Mouse (Mus musculus): ENCODE data around the gene Mpdu1. TPM values are rescaled to one million over a fixed set of nuclear protein-coding genes. Genes with fewer than 3 reads are reported as not detected.

The Mpdu1 gene
- polyA plus RNA-seq, 1 experiment, result 143 TPM

DNA sequence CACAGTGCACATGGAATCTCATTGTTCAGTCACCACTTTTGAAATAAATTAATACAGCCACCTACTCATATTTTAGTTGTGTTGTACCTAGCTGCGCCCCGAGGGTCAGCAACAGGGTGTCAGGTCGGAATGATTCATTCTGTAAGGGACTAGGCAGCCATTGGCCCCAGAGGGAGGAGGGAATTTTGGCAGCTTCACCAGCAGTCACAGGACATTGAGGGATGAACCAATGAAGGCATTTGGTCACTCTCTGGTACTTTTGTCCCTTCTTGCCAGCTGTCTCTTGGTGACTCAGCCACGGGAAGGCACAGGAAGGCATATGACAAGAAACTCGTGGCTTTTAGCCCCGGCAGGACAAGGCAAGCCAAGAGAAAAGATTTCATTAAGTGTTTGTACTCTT, 1.4 kb upstream of the Mpdu1 start:
- H3K27me3 ChIP-seq (replicated peaks; ENCODE audit: control insufficient read depth, insufficient read depth, low read length), result no peaks in the 10 kb centered on the region
- H3K36me3 ChIP-seq (ENCODE audit: control insufficient read depth, insufficient read depth, low read length), result peaks cover 4% of the 10 kb centered on the region; the same call in 1 of the 2 replicates
- peaks cover 6% of the 10 kb centered on the region; the same call in 1 of the 2 replicates for H3K4me1 ChIP-seq (ENCODE audit: control insufficient read depth, insufficient read depth, low read length)
- WGBS, result 67% methylated on average over 6 of the region's 6 CpGs
- H3K27ac ChIP-seq (ENCODE audit: insufficient read depth, low read depth, low read length), result no peak overlapping the region; the same call in 1 of the 2 replicates
- H3K4me3 ChIP-seq (ENCODE audit: insufficient read depth, low read depth, low read length), result no peak overlapping the region
- TF ChIP-seq POLR2A (IDR thresholded peaks at IDR 0.05; ENCODE audit: low read depth, low read length) (no peak), CTCF (conservative IDR thresholded peaks at IDR 0.05; ENCODE audit: insufficient read depth, insufficient read length, low read depth, low read length) (no peak)
- peak; percentile 54 for DNase-seq

DNA sequence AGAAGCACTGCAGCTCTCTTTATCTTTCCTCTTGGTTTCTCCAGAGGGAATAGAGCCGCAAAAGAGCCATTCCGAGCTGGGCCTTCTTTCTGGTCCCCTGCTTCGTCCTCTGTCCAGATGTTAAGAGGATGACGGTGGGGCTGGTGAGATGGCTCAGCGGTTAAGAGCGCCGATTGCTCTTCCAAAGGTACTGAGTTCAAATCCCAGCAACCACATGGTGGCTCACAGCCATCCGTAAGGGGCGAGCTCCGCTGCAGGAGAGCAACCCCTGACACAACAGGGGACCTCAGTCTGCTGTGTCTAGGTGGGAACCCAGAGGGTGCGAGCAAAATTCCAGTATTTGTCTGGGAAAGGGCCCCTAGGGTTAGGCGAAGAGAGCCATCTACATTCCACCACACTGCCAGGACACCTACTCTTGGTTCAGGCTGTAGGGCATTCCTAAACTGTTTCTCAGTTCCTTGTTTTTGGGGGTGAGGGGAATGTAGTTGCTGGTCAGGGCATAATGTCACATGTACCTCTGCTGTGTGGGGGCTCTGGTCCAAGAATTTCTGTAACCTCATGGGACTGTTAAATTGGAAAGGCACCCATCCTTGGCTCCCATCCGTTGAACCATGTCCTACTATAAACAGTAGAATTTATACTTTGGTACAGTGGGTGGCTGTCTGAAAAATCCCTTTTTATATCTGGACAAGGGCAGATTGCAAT, 677 bp upstream of the Mpdu1 start:
- 70% methylated on average over 13 of the region's 13 CpGs for WGBS
- TF ChIP-seq POLR2A (IDR thresholded peaks at IDR 0.05; ENCODE audit: low read depth, low read length), result no peak
- Histone ChIP-seq H3K36me3 (ENCODE audit: control insufficient read depth, insufficient read depth, low read length) (peaks cover 4% of the 10 kb centered on the region; the same call in 1 of the 2 replicates), H3K27me3 (replicated peaks; ENCODE audit: control insufficient read depth, insufficient read depth, low read length) (no peaks in the 10 kb centered on the region), H3K4me3 (ENCODE audit: insufficient read depth, low read depth, low read length) (peak overlapping the region; percentile 79), H3K4me1 (ENCODE audit: control insufficient read depth, insufficient read depth, low read length) (peaks cover 6% of the 10 kb centered on the region; the same call in 1 of the 2 replicates), H3K27ac (ENCODE audit: insufficient read depth, low read depth, low read length) (peak overlapping the region; percentile 89)
- DNase-seq, result no peak

DNA sequence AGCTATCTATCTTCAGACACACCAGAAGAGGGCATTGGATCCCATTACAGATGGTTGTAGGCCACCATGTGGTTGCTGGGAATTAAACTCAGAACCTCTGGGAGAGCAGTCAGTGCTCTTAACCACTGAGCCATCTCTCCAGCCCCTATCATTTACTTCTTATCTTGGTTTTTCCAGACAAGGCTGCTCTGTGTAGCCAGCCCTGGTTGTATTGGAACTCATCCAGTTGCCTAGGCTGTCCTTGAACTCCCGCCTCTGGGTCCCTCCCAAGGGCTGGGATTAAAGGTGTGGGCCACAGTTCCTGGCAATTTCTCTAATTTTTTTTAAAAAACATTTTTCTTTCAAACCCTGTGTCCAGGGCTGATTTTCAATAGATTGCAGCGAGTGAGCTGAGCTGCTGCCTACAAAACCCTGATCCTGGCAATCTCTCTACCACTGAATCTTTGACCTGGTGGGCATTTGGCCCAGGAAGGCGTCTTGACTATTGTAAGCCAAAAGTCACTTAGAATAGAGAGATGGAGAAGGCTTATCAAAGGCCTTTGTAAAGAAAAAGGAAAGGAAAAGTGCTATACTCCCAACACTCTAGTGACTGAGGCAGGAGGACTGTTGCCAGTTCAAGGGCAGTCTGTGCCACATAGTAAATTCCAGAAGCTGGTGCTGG, 1.1 kb downstream of the Mpdu1 start:
- no peaks in the 10 kb centered on the region for H3K27me3 ChIP-seq (replicated peaks; ENCODE audit: control insufficient read depth, insufficient read depth, low read length)
- peak; percentile 48 for DNase-seq
- no peak overlapping the region; the same call in 1 of the 2 replicates for H3K27ac ChIP-seq (ENCODE audit: insufficient read depth, low read depth, low read length)
- peaks cover 6% of the 10 kb centered on the region; the same call in 1 of the 2 replicates for H3K4me1 ChIP-seq (ENCODE audit: control insufficient read depth, insufficient read depth, low read length)
- no peak overlapping the region for H3K4me3 ChIP-seq (ENCODE audit: insufficient read depth, low read depth, low read length)
- TF ChIP-seq POLR2A (IDR thresholded peaks at IDR 0.05; ENCODE audit: low read depth, low read length), result no peak
- no peak for TF ChIP-seq CTCF (conservative IDR thresholded peaks at IDR 0.05; ENCODE audit: insufficient read depth, insufficient read length, low read depth, low read length)
- no peaks in the 10 kb centered on the region; the same call in 1 of the 2 replicates for H3K36me3 ChIP-seq (ENCODE audit: control insufficient read depth, insufficient read depth, low read length)
- 47% methylated on average over 3 of the region's 3 CpGs for WGBS

DNA sequence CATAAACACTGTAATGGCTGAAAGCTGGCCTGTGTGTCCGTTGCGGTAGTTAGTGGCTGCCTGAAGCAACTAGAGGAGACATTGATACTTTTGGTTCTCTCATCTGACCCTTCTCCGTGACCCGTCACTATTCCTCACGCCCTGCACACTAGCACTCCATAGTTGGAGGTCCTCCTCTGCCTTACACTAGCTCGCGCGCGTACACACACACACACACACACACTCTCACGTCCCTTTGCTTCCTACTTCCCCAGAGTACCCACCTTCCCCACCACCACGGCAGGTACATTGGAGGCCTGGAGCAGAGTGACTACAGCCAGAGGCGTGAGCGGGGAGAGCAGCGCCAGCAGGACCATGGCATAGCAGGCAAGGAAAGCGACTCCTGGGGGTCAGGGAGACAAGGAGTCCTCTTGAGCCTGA, 5.0 kb downstream of the Mpdu1 start:
- Histone ChIP-seq H3K4me1 (ENCODE audit: control insufficient read depth, insufficient read depth, low read length) (peaks cover 4% of the 10 kb centered on the region; the same call in 1 of the 2 replicates), H3K4me3 (ENCODE audit: insufficient read depth, low read depth, low read length) (no peak overlapping the region), H3K27ac (ENCODE audit: insufficient read depth, low read depth, low read length) (no peak overlapping the region), H3K27me3 (replicated peaks; ENCODE audit: control insufficient read depth, insufficient read depth, low read length) (no peaks in the 10 kb centered on the region), H3K36me3 (ENCODE audit: control insufficient read depth, insufficient read depth, low read length) (no peaks in the 10 kb centered on the region; the same call in 1 of the 2 replicates)
- WGBS, result 78% methylated on average over 15 of the region's 15 CpGs
- DNase-seq, result no peak
- TF ChIP-seq POLR2A (IDR thresholded peaks at IDR 0.05; ENCODE audit: low read depth, low read length), result no peak
- TF ChIP-seq CTCF (conservative IDR thresholded peaks at IDR 0.05; ENCODE audit: insufficient read depth, insufficient read length, low read depth, low read length), result no peak

DNA sequence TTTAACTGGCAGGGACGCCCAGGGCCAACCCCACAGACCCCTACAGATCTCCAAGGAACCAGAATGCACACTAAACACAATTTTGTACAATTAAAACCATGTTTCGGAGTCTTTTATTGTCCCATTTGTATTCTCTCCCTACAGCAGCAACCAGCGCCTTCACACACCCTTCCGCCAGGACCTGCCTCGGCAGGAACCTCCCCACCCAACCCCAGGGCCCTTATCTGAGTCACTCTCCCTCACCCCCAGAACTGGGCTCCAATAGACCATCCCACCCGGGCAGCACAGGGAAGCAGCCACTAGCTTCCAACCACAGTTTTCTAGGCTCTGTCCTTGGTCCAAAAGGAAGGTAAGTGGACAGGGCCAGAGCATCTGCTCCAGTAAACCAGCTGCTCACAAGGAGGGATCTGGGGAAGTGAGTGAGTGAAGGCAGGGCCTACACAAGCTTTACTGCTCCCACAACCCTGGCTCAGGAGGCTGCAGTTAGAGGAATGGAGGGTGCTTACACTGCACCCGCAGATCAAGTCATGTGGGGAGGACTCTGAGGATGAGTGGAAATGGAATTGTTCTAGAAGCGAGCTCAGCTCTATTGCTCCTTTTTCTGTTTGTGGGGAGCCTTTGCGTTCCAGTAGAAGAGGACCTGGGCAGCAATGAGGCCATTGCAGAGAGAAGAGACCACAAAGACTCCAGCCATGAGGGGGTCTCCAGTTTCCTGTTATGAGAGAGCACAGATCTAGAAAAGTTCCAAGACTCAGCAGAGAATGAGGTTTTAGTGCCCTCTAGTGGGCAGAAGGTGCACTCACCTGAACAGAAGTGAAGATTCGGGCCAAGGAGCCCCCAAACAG, 5.6 kb downstream of the Mpdu1 start:
- DNase-seq, result peak; percentile 49
- no peak overlapping the region for H3K27ac ChIP-seq (ENCODE audit: insufficient read depth, low read depth, low read length)
- H3K36me3 ChIP-seq (ENCODE audit: control insufficient read depth, insufficient read depth, low read length), result peaks cover 3% of the 10 kb centered on the region
- WGBS, result 76% methylated on average over 10 of the region's 10 CpGs
- H3K4me1 ChIP-seq (ENCODE audit: control insufficient read depth, insufficient read depth, low read length), result peaks cover 4% of the 10 kb centered on the region; the same call in 1 of the 2 replicates
- no peaks in the 10 kb centered on the region for H3K27me3 ChIP-seq (replicated peaks; ENCODE audit: control insufficient read depth, insufficient read depth, low read length)
- TF ChIP-seq POLR2A (IDR thresholded peaks at IDR 0.05; ENCODE audit: low read depth, low read length) (no peak), CTCF (conservative IDR thresholded peaks at IDR 0.05; ENCODE audit: insufficient read depth, insufficient read length, low read depth, low read length) (peak; percentile 71)
- no peak overlapping the region for H3K4me3 ChIP-seq (ENCODE audit: insufficient read depth, low read depth, low read length)

DNA sequence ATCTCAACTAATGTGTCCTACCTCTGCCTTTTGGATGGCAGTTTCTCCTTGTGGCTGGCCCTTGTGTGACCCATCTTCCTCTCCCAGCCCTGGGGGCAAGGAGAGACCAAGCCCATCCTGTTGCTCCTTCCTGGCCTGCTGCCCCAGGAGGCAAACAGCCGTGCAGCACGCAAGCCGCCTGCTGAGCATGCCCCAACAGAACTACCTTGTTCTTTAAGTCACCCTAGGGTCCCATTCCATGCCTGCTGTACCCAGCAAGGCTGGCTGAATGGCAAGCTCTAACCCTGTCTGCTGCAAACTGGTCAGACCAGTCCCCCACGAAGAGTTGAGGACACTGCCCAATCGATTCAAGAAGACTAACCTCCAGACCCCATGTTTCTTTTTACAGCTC, 6.4 kb downstream of the Mpdu1 start:
- no peak overlapping the region for H3K4me3 ChIP-seq (ENCODE audit: insufficient read depth, low read depth, low read length)
- DNase-seq, result no peak
- WGBS, result 55% methylated on average over 5 of the region's 5 CpGs
- TF ChIP-seq POLR2A (IDR thresholded peaks at IDR 0.05; ENCODE audit: low read depth, low read length), result no peak
- TF ChIP-seq CTCF (conservative IDR thresholded peaks at IDR 0.05; ENCODE audit: insufficient read depth, insufficient read length, low read depth, low read length), result no peak
- no peaks in the 10 kb centered on the region for H3K27me3 ChIP-seq (replicated peaks; ENCODE audit: control insufficient read depth, insufficient read depth, low read length)
- peaks cover 9% of the 10 kb centered on the region for H3K36me3 ChIP-seq (ENCODE audit: control insufficient read depth, insufficient read depth, low read length)
- no peak overlapping the region for H3K27ac ChIP-seq (ENCODE audit: insufficient read depth, low read depth, low read length)
- H3K4me1 ChIP-seq (ENCODE audit: control insufficient read depth, insufficient read depth, low read length), result no peaks in the 10 kb centered on the region
